Mouse (Mus musculus): Measurements from ENCODE around the gene Aacs.

Aacs gene

GRCm38 (mm10) chr5:125533225-125533900, 57.7 kb downstream of the Aacs start:
- no peak for DNase-seq (ENCODE audit: low read depth)

DNA sequence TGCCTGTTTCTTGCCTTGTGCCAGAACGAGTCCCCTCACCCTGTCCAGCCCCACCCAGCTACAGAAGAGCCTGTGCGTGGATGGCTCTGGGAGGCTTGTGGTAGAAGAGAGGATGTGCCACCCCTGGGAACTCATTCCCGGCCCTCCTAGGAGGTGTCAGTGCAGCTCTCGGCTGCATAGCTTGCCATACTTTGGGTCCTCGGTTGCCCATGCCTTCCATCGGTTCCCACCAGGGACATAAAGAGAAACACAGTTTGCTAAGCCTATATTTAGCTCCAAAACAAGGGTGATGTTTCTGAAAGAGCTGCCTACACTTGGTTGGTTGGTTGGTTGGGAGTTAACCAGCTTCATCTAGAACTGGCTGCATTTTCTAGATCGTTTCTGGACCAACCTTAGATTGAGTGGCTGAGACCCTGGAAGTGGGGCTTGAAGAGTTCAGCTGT, 58.6 kb downstream of the Aacs start:
- DNase-seq (ENCODE audit: low read depth): no peak

DNA sequence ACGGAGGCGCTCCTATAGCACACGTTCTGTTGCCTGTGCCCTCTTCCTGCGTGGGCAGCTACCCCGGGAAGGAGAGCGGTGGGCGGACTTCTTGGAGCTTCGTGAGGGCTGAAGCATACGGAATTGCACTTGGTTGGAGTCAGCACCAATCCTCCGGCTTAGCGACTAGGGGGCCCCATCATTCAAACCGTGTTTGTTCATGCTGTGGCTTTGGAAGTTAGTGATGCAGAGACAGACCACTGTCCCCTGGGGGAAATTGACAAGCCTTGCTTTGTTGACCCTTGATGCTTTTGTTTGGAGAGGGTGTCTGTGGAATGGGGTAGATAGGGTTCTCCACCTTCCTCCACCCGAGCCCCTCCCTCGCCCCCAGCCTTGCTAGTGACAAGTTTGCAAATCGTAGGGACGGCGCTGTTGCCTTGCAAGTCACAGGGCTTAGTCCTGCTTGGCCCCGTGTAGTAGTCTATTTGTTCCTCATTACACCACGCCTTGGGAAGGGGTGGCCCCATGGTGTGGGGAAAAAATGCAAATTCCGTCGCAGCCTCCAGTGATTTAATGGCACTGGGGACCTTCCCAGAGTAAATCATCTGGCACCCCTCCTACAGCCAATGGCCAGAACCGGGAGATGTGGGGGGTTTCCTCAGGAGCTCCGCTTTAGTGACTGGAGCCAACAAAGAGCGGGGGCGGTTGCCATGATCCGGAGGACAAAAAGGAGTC, 59.2 kb downstream of the Aacs start:
- no peak for DNase-seq (ENCODE audit: low read depth)

- no peak for DNase-seq (ENCODE audit: low read depth)
These were observed 69.5 kb downstream of the Aacs start for GRCm38 (mm10) chr5:125545090-125545489.

DNA sequence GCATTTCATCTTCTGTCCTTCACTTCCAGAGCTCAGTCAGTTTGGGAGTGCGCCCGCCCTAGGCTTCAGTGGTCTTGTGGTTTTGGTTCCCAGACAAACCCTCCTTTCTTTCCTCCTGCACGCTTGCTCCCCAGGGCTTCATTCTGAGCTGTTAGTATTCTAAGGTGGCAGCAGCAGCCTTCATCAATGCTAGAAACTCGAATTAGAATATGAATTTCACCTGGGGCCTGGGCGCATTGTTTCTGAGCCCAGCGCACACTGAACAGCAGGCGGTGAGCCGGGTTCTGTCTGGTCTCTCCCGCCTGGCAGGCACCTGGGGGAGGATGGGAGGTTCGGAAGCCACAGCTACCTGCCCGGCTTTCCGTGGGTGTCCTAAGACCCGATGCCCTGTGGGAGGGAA, 70.7 kb downstream of the Aacs start:
- no peak for DNase-seq (ENCODE audit: low read depth)

DNA sequence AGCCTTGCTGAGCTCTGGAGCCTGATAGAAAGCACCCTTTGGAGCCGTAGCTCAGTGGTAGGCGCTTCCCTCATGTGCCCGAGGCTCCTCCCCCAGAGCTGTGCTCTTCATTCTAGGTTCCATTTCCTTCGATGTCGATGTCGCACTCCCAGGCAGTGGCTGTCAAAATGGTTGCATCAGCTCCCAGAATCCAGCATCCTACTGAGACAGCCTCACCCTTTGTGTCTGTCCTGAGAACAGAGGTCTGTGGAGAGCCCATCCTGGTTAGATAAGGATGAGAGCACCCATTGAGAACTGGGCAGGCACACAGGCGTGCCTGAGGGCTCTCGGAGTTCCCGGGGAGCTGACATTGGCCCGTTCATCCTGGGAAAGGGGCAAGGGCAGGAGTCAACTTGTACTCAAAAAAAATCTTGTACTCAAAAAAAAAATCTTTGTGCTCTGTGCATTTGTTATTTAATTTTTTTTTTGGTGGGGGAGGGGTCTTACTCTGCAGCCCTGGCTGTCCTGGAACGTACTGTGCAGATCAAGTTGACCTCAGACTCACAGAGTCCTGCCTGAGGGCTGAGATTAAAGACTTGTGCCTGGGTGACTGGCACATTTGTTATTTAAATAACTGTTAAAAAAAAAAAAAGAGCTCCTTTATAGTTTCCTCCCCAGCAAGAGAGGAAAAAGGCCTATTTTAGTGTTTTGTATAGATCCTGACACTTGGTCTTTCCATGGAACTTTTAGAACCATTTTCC, 74.3 kb downstream of the Aacs start:
- no peak for DNase-seq (ENCODE audit: low read depth)

- no peak for DNase-seq (ENCODE audit: low read depth)
These were observed 80.1 kb downstream of the Aacs start for GRCm38 (mm10) chr5:125555732-125556131.

- no peak for DNase-seq (ENCODE audit: low read depth)
These were observed 87.9 kb downstream of the Aacs start for GRCm38 (mm10) chr5:125563492-125563891.

DNA sequence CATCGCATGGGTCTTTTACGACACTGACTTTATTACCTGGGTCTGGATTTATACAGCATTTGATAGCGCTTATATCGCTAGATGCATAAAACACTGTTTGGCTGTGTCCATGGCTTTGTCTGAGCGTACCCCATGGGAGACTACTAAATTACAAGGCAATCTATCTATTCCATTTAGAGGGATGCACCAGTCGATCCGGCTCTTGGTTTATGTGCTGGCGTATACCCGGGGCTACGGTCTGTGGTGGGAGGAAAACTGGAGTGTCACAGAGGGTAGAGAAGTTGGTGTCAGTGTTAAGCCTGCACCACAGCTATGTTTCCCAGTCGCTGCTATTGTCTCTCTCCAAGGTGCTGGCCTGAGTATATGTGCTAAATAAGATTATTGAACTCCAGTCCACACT, 90.1 kb downstream of the Aacs start:
- peak; percentile 31 for DNase-seq (ENCODE audit: low read depth)

Data from NIH3T3 (cell line).